Mouse (Mus musculus): ENCODE measurements at regions not wholly inside any gene's neighbourhood (a gene's known extent, or its start where the extent isn't known, plus 50 kb on each side); places are given as distances from the start of the nearest gene placed in this dataset.

DNA sequence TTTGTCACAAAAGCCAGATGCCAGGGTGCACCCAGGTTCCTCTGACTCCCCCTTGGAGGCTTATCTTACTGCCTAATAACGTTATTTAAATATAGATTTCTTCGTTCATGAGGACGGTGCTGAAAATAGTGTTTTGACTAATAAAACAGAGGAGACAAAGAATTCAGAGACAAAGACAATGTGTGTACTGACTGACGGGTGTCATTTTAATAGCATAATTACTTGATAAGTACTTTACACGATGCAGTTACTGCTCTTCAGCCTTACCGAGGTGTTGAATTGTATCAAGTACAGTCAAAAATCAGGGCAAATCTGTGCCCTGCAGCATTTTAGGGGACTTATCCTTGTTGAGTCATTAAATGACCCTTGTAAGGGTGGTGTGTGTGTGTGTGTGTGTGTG lies 133.1 kb upstream of the Dnajc19 start:
- no peak for TF ChIP-seq CTCF (IDR thresholded peaks at IDR 0.05; ENCODE audit: insufficient read depth, low read depth, low read length)
- TF ChIP-seq POLR2A (IDR thresholded peaks at IDR 0.05; ENCODE audit: insufficient read depth, low read depth, low read length): no peak
